Comparison of ENCODE assay signal across 8 mouse cellular contexts in genomic region chr2:93192671-93193080, GRCm38 (mm10). TPM values are rescaled to one million over a fixed set of nuclear protein-coding genes. Genes with fewer than 3 reads are reported as not detected.
DNase-seq lines count a peak whose midpoint lies in the region; ATAC-seq and TF ChIP-seq lines count a peak whose summit lies in the region.

No protein-coding gene starts in this region.

- H3K4me2 ChIP-seq in hindbrain, postnatal 0 days (ENCODE audit: low read depth, low read length): 0 out of 2 replicates have a peak overlapping the region, but pooled peaks have one; percentile 7
- H3K4me2 ChIP-seq in myocyte (ENCODE audit: low read depth): no peak overlapping the region

- peak; percentile 66 for DNase-seq in adrenal gland, postnatal 14 days
- no peak for DNase-seq in adrenal gland, postnatal 4 days (ENCODE audit: low spot score in 2 of 2)
- peak; percentile 88 for DNase-seq in MN1 (ENCODE audit: low spot score)
- DNase-seq in hindbrain, postnatal 0 days (ENCODE audit: low spot score): peak; percentile 54
- DNase-seq in thymus, postnatal 36 days: peak; percentile 91 to 96
- DNase-seq in layer of hippocampus, adult 9-11 months: no peak
- DNase-seq in right cerebral cortex, postnatal 36 days (ENCODE audit: low spot score in 2 of 2): no peak

- H3K79me2 ChIP-seq in myocyte (ENCODE audit: control insufficient read depth, insufficient read depth): no peaks in the 10 kb centered on the region

- H3K27ac ChIP-seq in hindbrain, postnatal 0 days: no peak overlapping the region

- H3K4me1 ChIP-seq in hindbrain, postnatal 0 days (ENCODE audit: insufficient read depth, low read length): peaks cover 26% of the 10 kb centered on the region

- H3K36me3 ChIP-seq in hindbrain, postnatal 0 days (ENCODE audit: insufficient read depth, low read length): peaks cover 3% of the 10 kb centered on the region; the same call in 1 of the 2 replicates
- no peaks in the 10 kb centered on the region for H3K36me3 ChIP-seq in myocyte (ENCODE audit: control insufficient read depth, insufficient read depth)

- no peak for ATAC-seq in hindbrain, postnatal 0 days

- no peak for TF ChIP-seq POLR2A in myocyte (IDR thresholded peaks at IDR 0.05; ENCODE audit: insufficient read length, low read depth)

- WGBS in hindbrain, postnatal 0 days: 13% methylated on average over 6 of the region's 6 CpGs

- no peak overlapping the region; the same call in 1 of the 2 replicates for H3K9ac ChIP-seq in hindbrain, postnatal 0 days (replicated peaks; ENCODE audit: low read length)

- H3ac ChIP-seq in myocyte (ENCODE audit: control insufficient read depth, insufficient read length): no peak overlapping the region

- no peak for TF ChIP-seq CTCF in hindbrain, postnatal 0 days (IDR thresholded peaks at IDR 0.05; ENCODE audit: low read depth)

- no peaks in the 10 kb centered on the region for H3K9me3 ChIP-seq in hindbrain, postnatal 0 days (ENCODE audit: low read length)

- no peaks in the 10 kb centered on the region for H3K27me3 ChIP-seq in hindbrain, postnatal 0 days (ENCODE audit: insufficient read depth, low read length)
- peaks cover 31% of the 10 kb centered on the region for H3K27me3 ChIP-seq in myocyte (ENCODE audit: control insufficient read depth, insufficient read depth, insufficient read length)

- H3K4me3 ChIP-seq in hindbrain, postnatal 0 days (ENCODE audit: low read length): no peak overlapping the region
- no peak overlapping the region for H3K4me3 ChIP-seq in myocyte

TF ChIP-seq in myocyte, 11 proteins besides CTCF, POLR2A, EP300 and RAD21:
- no peak for TF ChIP-seq CEBPB (IDR thresholded peaks at IDR 0.05; ENCODE audit: insufficient read depth, poor library complexity, severe bottlenecking)
- no peak for TF ChIP-seq TCF12 (IDR thresholded peaks at IDR 0.05; ENCODE audit: insufficient read depth, poor library complexity, severe bottlenecking)
- peak in 2 of 3 experiments; percentile 48 to 86 for TF ChIP-seq MYOD1 (IDR thresholded peaks at IDR 0.05; ENCODE audit: control insufficient read depth in 1 of 3, insufficient read length in 2 of 3, low read depth in 2 of 3)
- TF ChIP-seq MYOG (IDR thresholded peaks at IDR 0.05; ENCODE audit: control insufficient read depth in 1 of 3, insufficient read depth in 1 of 3, insufficient read length in 2 of 3, low read depth in 2 of 3): peak in 2 of 3 experiments; percentile 65 to 88
- no peak for TF ChIP-seq POLR2AphosphoS2 (IDR thresholded peaks at IDR 0.05; ENCODE audit: insufficient read length, low read depth)
- peak; percentile 18 for TF ChIP-seq TCF3 (IDR thresholded peaks at IDR 0.05; ENCODE audit: insufficient read length, low read depth)
- TF ChIP-seq E2F4 (IDR thresholded peaks at IDR 0.05; ENCODE audit: insufficient read depth): no peak
- TF ChIP-seq MAX (IDR thresholded peaks at IDR 0.05; ENCODE audit: low read depth): no peak

RNA-seq across cellular contexts. Expression of gene Trp53i11, which starts 5.3 kb away (rescaled TPM):
- total RNA-seq in adrenal gland, postnatal 14 days (2021): 70.9 and 86.9 TPM in 2 replicates
- 100 to 1,000 TPM; 114 to 117 TPM for total RNA-seq in adrenal gland, postnatal 4 days (2021)
- 150 and 176 TPM in 2 replicates for total RNA-seq in hindbrain, postnatal 0 days (2014; rRNA removed)
- polyA plus RNA-seq in hindbrain, postnatal 0 days (2015; fragmentation: Nextera tagmentation; extraction: Ambion mirVana): 49.6 and 66.7 TPM in 2 replicates
- 0.65 TPM for polyA plus RNA-seq in myocyte (2012; fragmentation: generic; extraction: Trizol)

Comparison
In these comparisons a context has a peak if more than half of its experiments do, and no peak if none do; other contexts are left out.
1. DNase-seq: peak in adrenal gland, postnatal 14 days (single experiment), MN1 (single experiment), hindbrain, postnatal 0 days (single experiment) and thymus, postnatal 36 days (2 of 2); none in adrenal gland, postnatal 4 days (0 of 2), layer of hippocampus, adult 9-11 months (single experiment) and right cerebral cortex, postnatal 36 days (0 of 2).